Mouse (Mus musculus): ENCODE measurements around the gene Rnf24.
"Not testable (repeated sequence)": the region's sequence is repeated elsewhere in the genome, so short reads cannot be mapped to it uniquely, and the experiment has no call there.

Rnf24 gene

GRCm38 (mm10) chr2:131337602-131338001 lies 15.1 kb downstream of the Rnf24 start:
- DNase-seq (ENCODE audit: low spot score) = no peak

GRCm38 (mm10) chr2:131330548-131330947 lies 22.1 kb downstream of the Rnf24 start:
- DNase-seq (ENCODE audit: low spot score) = no peak

GRCm38 (mm10) chr2:131328981-131329380 lies 23.7 kb downstream of the Rnf24 start:
- DNase-seq (ENCODE audit: low spot score) = no peak

- DNase-seq (ENCODE audit: low spot score) = no peak
These were observed 26.6 kb downstream of the Rnf24 start for GRCm38 (mm10) chr2:131326044-131326443.

- no peak for DNase-seq (ENCODE audit: low spot score)
These were observed 29.0 kb downstream of the Rnf24 start for GRCm38 (mm10) chr2:131323675-131324074.

GRCm38 (mm10) chr2:131321192-131321591 lies 31.5 kb downstream of the Rnf24 start:
- not testable (repeated sequence) for DNase-seq (ENCODE audit: low spot score)

- DNase-seq (ENCODE audit: low spot score) = no peak
These were observed 33.3 kb downstream of the Rnf24 start for GRCm38 (mm10) chr2:131319401-131319800.

GRCm38 (mm10) chr2:131316167-131316566 lies 36.5 kb downstream of the Rnf24 start:
- DNase-seq (ENCODE audit: low spot score) = no peak

- no peak for DNase-seq (ENCODE audit: low spot score)
These were observed 43.4 kb downstream of the Rnf24 start for GRCm38 (mm10) chr2:131309296-131309695.

GRCm38 (mm10) chr2:131307822-131308221 lies 44.9 kb downstream of the Rnf24 start:
- no peak for DNase-seq (ENCODE audit: low spot score)

GRCm38 (mm10) chr2:131307391-131307790 lies 45.3 kb downstream of the Rnf24 start:
- DNase-seq (ENCODE audit: low spot score) = no peak

GRCm38 (mm10) chr2:131305226-131305625 lies 47.5 kb downstream of the Rnf24 start:
- not testable (repeated sequence) for DNase-seq (ENCODE audit: low spot score)

GRCm38 (mm10) chr2:131304497-131304896 lies 48.2 kb downstream of the Rnf24 start:
- no peak for DNase-seq (ENCODE audit: low spot score)

- no peak for DNase-seq (ENCODE audit: low spot score)
These were observed 51.1 kb downstream of the Rnf24 start for GRCm38 (mm10) chr2:131301635-131302034.

- no peak for DNase-seq (ENCODE audit: low spot score)
These were observed 52.2 kb downstream of the Rnf24 start for GRCm38 (mm10) chr2:131300485-131300884.

- not testable (repeated sequence) for DNase-seq (ENCODE audit: low spot score)
These were observed 54.0 kb downstream of the Rnf24 start for GRCm38 (mm10) chr2:131298674-131299073.

- no peak for DNase-seq (ENCODE audit: low spot score)
These were observed 55.9 kb downstream of the Rnf24 start for GRCm38 (mm10) chr2:131296746-131297261.

GRCm38 (mm10) chr2:131290669-131291068 lies 62.0 kb downstream of the Rnf24 start:
- no peak for DNase-seq (ENCODE audit: low spot score)

- no peak for DNase-seq (ENCODE audit: low spot score)
These were observed 66.4 kb downstream of the Rnf24 start for GRCm38 (mm10) chr2:131286276-131286675.

GRCm38 (mm10) chr2:131281596-131281995 lies 71.1 kb downstream of the Rnf24 start:
- DNase-seq (ENCODE audit: low spot score) = no peak

- DNase-seq (ENCODE audit: low spot score) = no peak
These were observed 76.0 kb downstream of the Rnf24 start for GRCm38 (mm10) chr2:131276722-131277121.

GRCm38 (mm10) chr2:131275493-131275892 lies 77.2 kb downstream of the Rnf24 start:
- no peak for DNase-seq (ENCODE audit: low spot score)

- no peak for DNase-seq (ENCODE audit: low spot score)
These were observed 87.6 kb downstream of the Rnf24 start for GRCm38 (mm10) chr2:131265056-131265455.

GRCm38 (mm10) chr2:131264027-131264426 lies 88.7 kb downstream of the Rnf24 start:
- no peak for DNase-seq (ENCODE audit: low spot score)
